Comparison of ENCODE assay signal across 24 mouse cellular contexts in the genomic region with DNA sequence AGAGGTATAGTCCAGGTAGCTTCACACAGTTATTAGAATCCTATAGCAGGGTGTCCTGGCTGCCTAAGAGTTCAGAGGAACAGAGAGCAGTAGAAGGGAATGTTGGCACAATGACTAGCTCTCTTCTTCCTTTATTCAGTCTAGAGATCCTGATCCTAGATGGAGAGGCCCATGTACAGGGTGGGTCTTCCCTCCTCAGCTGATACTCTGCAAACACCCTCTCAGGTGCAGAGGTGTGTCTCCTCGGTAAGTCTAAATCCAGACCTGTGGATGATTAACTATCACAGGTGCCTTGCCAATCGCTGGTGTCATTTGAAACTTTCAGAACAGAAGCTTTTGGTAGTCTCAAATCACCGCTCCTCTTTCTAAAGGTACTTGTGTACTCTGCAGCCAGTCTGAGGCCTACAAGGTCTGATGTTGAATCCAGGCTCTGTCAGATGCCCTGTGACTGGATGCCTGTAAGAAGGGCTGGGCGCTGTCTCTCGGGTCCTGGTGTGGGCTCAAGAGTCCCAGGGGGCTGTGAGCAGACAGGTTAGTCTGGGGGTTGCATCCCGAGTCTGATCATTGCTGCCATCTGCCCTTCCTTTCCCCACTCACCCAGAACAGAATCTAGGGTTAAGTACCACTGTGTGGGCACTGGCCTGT.
"Had no signal": no experiment of that assay in that cellular context is flagged by ENCODE, and none has a peak within 500 bp of the region (broad histone marks: within the 10 kb centered on the region; RNA-seq: fewer than 3 reads in every experiment).

No protein-coding gene starts in this region.

- H3K36me3 ChIP-seq: heart, embryonic 10.5 days; heart, embryonic 12.5 days; hindbrain, embryonic 10.5 days; hindbrain, embryonic 12.5 days; limb, embryonic 13.5 days; limb, embryonic 15.5 days; liver, embryonic 12.5 days had no signal

- H3K4me3 ChIP-seq: gastrocnemius, adult 2 months; heart, adult 2 months; heart, embryonic 10.5 days; heart, embryonic 12.5 days; hindbrain, embryonic 10.5 days; hindbrain, embryonic 12.5 days; limb, embryonic 13.5 days; limb, embryonic 15.5 days; liver, embryonic 12.5 days had no signal

- H3K27me3 ChIP-seq: hindbrain, embryonic 12.5 days; limb, embryonic 13.5 days; limb, embryonic 15.5 days; liver, embryonic 12.5 days had no signal

- H3K9ac ChIP-seq: heart, embryonic 12.5 days; hindbrain, embryonic 12.5 days; hindbrain, embryonic 14.5 days; limb, embryonic 13.5 days; limb, embryonic 15.5 days; liver, embryonic 12.5 days had no signal

- DNase-seq: gastrocnemius, adult 2 months; gastrocnemius, postnatal 10 days; gastrocnemius, postnatal 25 days; heart, adult 2 months; heart, postnatal 10 days; heart, postnatal 4 days; kidney, adult 18-20 months; kidney, adult 8-10 months; kidney, postnatal 10 days; kidney, postnatal 25 days; kidney, postnatal 4 days; layer of hippocampus, adult 9-11 months; layer of hippocampus, postnatal 36 days; left cerebral cortex, postnatal 4 days had no signal

- H3K27ac ChIP-seq: gastrocnemius, adult 2 months; heart, adult 2 months; heart, embryonic 10.5 days; hindbrain, embryonic 10.5 days; hindbrain, embryonic 12.5 days; hindbrain, embryonic 14.5 days; limb, embryonic 13.5 days; limb, embryonic 15.5 days; liver, embryonic 12.5 days had no signal

- H3K4me2 ChIP-seq: heart, embryonic 12.5 days; hindbrain, embryonic 12.5 days; hindbrain, embryonic 14.5 days; limb, embryonic 13.5 days; limb, embryonic 15.5 days; liver, embryonic 12.5 days had no signal

- H3K4me1 ChIP-seq: hindbrain, embryonic 10.5 days; hindbrain, embryonic 12.5 days; limb, embryonic 13.5 days; limb, embryonic 15.5 days had no signal

- ATAC-seq: hindbrain, embryonic 16.5 days; inflammation-experienced regulatory T-cells, adult 6 months; liver, embryonic 12.5 days had no signal

- H3K9me3 ChIP-seq: heart, embryonic 10.5 days; heart, embryonic 12.5 days; hindbrain, embryonic 10.5 days; hindbrain, embryonic 12.5 days; limb, embryonic 13.5 days; limb, embryonic 15.5 days; liver, embryonic 12.5 days had no signal
